Mouse (Mus musculus) frontal cortex, adult (tissue): ENCODE data around the gene Mad1l1.
A peak's percentile ranks its signal among the peaks of the same experiment; 100 is the strongest.
"Not testable (repeated sequence)": the region's sequence is repeated elsewhere in the genome, so short reads cannot be mapped to it uniquely, and the experiment has no call there.

Experiments used
- ATAC-seq: cut with Nextera tagmentation; 2 replicates; pipeline ENCODE4 v1.9.2; 2017; ENCODE audit warnings: mild to moderate bottlenecking, moderate library complexity, mixed read lengths; ENCODE audit not compliant: low TSS enrichment

Gene Mad1l1

DNA sequence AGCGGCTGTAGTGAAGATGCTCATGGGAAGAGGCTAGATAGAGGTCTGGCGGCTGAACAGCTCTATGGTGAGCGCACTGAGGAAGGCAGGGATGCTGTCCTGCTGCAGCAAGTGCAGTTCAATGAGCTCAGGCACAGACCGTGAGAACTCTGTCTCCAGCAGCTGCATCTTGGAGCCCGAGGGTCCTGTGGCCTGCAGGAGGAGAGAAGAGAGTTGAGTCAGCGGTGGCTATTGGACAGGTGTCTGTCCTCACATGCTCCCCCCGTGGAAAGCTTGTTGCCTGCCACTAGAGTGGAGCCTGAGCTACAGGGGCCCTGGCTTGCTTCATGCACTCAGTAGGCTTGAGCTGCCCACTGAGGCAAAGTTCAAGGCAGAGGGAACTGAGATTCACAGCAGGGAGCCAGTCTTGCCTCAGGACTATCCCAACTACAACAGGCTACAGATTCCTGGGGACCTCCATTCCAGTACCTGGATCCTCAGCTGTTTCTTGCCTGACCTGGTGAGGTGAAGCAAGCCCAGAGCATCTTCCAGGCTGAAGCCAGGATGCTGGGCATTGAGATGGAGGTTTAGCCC is 312.2 kb downstream of the Mad1l1 start:
- ATAC-seq, result no peak

- ATAC-seq, result no peak
Observed at GRCm38 (mm10) chr5:140008523-140008806, 312.9 kb downstream of the Mad1l1 start.

- ATAC-seq, result no peak
Observed at GRCm38 (mm10) chr5:140007656-140008522, 313.5 kb downstream of the Mad1l1 start.

DNA sequence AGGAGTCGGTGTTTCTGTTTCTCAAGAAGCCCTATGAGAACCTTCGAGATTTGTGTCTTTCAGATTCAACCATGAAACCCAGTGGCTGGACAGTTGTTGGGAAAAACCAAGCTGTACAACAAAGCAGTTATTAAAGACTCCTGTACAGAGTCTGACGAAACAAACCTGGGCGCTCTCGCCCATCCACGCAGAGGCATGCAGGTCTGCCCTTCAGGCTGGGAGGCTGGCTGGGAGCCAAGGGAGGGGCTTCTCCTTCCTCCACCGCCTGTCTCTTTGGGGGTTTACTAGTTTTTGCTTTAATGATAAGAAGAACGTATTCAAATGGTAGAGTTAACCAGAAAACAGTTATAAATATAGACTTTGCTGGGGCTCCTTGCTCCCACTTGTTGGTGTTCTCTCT is 314.5 kb downstream of the Mad1l1 start:
- ATAC-seq, result no peak

DNA sequence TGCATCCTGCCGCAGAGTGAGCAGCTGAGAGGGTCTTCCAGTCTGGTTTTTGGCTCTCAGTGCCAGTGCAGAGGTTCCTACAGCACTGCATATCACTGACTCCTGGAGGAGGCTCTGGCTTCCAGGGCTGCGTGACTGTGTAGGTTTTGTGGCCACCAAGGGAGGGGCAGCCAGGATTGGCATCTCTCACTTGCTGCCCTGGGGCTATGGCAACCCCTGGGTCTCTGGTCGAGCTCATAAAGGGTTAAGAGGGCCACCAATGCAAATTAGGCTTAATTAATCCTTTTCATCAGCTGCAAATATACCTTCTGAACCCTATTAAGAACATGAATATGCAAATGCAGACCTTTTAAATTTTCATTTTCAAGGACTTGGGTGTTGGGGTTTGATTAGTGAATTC is 318.8 kb downstream of the Mad1l1 start:
- ATAC-seq, result no peak

- ATAC-seq, result no peak
Observed at GRCm38 (mm10) chr5:139998916-139999315, 322.4 kb downstream of the Mad1l1 start.

DNA sequence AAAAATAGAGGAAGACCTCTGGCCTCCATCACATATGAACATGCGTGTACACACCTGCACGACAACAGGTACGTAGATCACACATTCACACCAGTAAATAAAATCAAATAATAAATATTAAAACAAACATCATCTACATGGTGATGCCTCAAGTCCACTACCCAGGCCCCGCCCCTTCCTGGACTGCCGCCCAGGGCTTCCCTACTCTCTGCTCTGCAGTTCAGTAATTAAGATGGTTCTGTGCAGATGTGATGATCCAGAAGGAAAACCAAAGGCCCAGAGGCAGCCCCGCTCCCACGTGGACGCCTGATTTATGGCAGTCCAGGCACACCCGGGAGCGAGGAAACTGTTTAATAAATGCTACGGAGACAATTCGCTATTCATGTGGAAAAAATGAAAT is 323.0 kb downstream of the Mad1l1 start:
- not testable (repeated sequence) for ATAC-seq

DNA sequence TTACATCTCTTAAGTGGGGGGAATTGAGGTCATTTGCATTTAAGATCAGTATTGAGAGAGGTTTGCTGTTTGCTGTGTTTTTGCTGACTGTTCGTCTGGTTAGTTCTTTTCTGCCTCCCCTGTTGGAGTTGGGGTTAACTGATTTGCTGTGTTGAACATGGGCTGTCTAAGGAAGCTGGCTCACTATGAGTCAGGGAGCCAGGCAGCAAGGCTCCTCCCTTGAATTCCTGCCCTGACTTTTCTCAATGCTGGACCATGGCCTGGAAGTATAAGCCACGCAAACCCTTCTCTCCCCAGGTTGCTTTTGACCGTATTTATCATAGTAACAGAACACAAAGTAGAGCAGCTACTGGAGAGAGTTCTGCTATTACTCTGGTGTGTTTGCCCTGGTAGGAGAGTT is 329.8 kb downstream of the Mad1l1 start:
- no peak for ATAC-seq

GRCm38 (mm10) chr5:139985073-139985746 is 336.1 kb downstream of the Mad1l1 start:
- ATAC-seq, result no peak

DNA sequence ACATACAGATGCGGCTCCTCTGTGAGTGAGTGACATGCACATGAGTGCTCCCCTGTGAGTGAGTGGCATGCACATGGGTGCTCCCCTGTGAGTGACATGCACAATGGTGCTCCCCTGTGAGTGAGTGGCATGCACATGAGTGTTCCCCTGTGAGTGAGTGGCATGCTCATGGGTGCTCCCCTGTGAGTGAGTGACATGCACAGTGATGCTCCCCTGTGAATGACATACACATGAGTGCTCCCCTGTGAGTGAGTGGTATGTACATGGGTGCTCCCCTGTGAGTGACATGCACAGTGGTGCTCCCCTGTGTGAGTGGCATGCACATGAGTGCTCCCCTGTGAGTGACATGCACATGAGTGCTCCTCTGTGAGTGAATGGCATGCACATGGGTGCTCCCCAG is 339.4 kb downstream of the Mad1l1 start:
- no peak for ATAC-seq

GRCm38 (mm10) chr5:139979371-139979770 is 342.0 kb downstream of the Mad1l1 start:
- ATAC-seq, result peak; percentile 81; the same call in 1 of the 2 replicates

DNA sequence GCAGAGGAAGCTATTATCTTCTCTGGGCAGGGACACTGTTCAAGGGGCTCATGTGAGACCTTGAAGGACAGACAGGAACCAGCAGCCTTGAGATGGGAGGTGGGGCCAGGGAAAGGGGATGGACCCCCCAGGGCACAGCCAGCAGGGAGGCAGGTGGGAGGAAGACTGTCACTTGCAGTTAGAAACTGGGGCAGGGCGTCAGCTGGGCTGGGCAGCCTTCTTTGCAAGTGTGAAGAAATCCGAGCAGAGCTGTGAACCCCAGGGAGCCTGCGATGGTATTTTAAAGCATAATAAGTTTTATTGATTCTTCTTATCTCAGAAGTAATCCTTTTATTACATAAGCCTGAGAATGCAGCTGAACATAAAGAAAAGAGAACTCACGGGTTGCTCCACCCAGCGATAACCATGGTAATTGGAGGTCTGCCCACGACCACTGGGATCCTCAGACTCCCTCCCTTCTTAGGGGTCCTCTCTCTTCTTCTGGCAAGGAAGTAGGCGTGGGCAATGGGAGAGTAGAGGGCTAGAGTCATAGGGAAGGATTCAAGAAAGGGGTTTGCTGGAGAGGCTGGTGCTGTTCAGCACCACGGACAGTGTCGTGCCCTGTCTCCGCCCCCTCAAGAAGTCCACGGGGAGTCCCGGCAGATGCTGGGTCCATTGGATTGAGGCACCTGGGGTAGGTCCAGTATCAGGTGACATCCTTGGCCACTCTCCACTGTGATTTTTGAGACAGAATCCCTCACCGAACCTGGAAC is 342.7 kb downstream of the Mad1l1 start:
- peak; percentile 46; the same call in 1 of the 2 replicates for ATAC-seq

GRCm38 (mm10) chr5:139977476-139977875 is 343.9 kb downstream of the Mad1l1 start:
- ATAC-seq, result no peak

DNA sequence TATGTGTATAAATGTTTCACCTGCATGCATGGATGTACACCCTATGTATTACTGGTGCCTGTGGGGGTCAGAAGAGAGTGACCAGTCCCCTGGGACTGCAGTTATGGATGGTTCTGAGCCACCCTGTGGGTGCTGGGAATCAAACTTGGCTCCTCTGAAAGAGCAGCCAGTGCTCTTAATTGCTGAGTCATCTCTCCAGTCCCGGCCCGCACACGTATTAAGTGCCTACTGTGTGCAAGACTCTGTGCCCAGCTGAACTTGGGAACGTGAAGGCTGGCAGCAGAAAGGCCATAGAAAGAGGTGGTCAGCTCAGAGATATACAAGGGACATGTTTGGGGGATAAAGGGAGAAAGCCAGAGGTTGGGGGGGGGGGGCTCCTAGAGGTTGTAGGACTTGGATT is 344.8 kb downstream of the Mad1l1 start:
- no peak for ATAC-seq

GRCm38 (mm10) chr5:139970186-139970631 is 351.1 kb downstream of the Mad1l1 start:
- peak; percentile 34; the same call in 1 of the 2 replicates for ATAC-seq

DNA sequence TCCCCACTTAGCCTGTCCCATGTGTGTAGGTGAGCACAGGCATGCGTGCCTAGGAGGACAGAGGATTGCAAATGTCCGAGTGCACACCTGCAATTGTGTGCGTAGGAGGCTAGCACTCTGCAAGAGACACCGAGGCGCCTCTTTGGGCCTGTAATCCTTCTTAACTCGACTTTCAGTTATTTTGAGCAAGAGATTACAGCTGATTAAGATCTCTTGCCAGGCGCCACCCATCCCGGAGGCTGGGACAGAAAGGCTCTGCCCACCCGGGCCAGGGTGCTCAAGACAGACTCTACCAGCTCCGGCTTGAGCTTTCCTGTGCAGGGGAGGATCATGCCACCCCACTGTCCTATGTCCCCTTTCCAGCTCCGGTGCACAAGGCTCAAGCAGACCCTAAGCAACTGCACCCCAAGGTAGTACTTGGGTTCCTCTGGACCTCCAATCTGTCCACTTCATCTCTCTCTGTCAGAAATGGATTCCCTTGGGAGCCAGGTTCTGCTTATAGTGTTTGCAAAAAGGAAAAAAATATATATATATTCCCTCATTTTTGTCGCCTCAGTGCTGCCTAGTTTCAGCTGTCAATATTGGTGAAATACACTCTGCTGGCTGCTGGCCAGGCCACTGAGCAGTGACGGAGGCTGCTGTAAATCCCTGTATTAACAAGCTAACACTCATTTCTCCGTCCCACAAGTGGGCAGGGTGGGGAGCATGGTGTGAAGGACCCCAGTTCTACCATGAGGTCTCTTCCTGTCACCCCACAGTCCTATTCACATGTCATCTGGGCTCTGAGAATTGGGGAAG is 352.0 kb downstream of the Mad1l1 start:
- ATAC-seq, result no peak

DNA sequence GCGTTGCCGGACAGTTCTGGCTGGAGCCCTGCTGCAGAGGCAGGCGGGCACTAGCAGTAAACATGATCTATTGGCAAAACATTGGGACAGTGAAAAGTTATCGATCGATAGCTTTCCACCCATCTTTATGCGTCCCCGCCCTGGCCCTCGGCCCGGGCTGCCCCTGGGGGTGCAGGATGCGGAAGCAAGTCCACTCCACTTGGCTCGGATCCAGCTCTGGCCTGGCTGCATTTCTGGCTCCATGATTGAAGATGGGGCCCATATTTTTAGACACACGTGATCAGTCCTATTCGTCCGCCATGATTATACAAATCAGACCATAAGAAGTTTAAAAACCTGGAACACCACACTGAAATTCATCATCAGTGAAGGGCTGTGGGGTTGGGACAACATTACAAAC is 355.8 kb downstream of the Mad1l1 start:
- no peak for ATAC-seq

DNA sequence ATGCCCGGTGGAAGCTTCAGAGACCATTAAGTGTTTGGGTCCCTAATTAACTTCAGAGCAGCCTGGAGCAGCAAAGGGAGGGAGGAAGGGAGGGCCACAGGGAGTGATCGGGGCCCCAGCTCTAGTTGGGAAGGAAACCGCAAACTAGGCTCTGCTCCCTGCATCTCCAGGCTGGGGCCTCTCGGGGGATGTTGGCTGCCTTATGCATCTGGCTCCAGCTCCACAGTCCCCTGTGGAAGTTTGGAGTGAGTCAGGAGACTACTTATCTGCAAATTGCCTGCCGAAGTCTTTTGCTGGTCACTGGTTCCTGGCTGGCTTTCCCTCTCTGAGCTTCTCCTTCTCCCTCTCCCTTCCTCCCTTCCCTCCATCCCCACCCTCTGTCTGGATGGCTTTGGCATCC is 357.0 kb downstream of the Mad1l1 start:
- no peak for ATAC-seq

GRCm38 (mm10) chr5:139959741-139960140 is 361.6 kb downstream of the Mad1l1 start:
- no peak for ATAC-seq
